Mouse (Mus musculus) olfactory bulb, adult 2 months (tissue): Measurements from ENCODE around the gene Fcgr3. TPM values are rescaled to one million over a fixed set of nuclear protein-coding genes. Genes with fewer than 3 reads are reported as not detected.

ENCODE experiments used
- H3K27ac ChIP-seq: fragments of 200-500 bp; 2 replicates; pipeline ENCODE4 v1.5.1; 2012; ENCODE audit warnings: low read depth, low read length; ENCODE audit not compliant: insufficient read depth
- H3K4me1 ChIP-seq: fragments of 200-500 bp; 2 replicates; pipeline ENCODE4 v1.6.1; 2012; ENCODE audit warnings: low read length; ENCODE audit not compliant: control insufficient read depth, insufficient read depth
- H3K4me3 ChIP-seq: fragments of 200-500 bp; 2 replicates; pipeline ENCODE4 v1.5.1; 2012; ENCODE audit warnings: mild to moderate bottlenecking, low read depth, low read length, moderate library complexity; ENCODE audit not compliant: insufficient read depth
- CTCF ChIP-seq: fragments of 200-500 bp; IDR thresholded peaks from 2 replicates; pipeline ENCODE4 v1.5.1; 2012; ENCODE audit warnings: low read depth, mild to moderate bottlenecking, low read length, moderate library complexity; ENCODE audit not compliant: insufficient read depth
- POLR2A ChIP-seq: fragments of 200-500 bp; IDR thresholded peaks from 2 replicates; pipeline ENCODE4 v1.6.1; 2012; ENCODE audit warnings: mild to moderate bottlenecking, low read depth, low read length, moderate library complexity; ENCODE audit not compliant: insufficient read depth
- WGBS: fragments of 180-500 bp; shearing (Covaris S2); methylation state at CpG from one replicate; pipeline ENCODE4 v1.1.7; 2018; 5-methylcytosine and 5-hydroxymethylcytosine counted together
- polyA plus RNA-seq: library from polyadenylated mRNA; stranded (reverse); fragments of >200 nt; gene quantifications from 2 replicates; pipeline ENCODE4 v1.2.4, GENCODE M21; 2012; ENCODE audit warnings: low replicate concordance; ENCODE audit not compliant: missing spikeins, insufficient read depth, insufficient read length

Fcgr3 gene
- polyA plus RNA-seq, 1 experiment: not detected

GRCm38 (mm10) chr1:171036550-171037324, 28.0 kb downstream of the Fcgr3 start:
- Histone ChIP-seq H3K27ac (no peak overlapping the region), H3K4me1 (peaks cover 12% of the 10 kb centered on the region), H3K4me3 (peak overlapping the region; percentile 33)
- TF ChIP-seq POLR2A (no peak), CTCF (no peak)
- WGBS: 6% methylated on average over 22 of the region's 22 CpGs

- Histone ChIP-seq H3K4me1 (peaks cover 12% of the 10 kb centered on the region), H3K27ac (no peak overlapping the region), H3K4me3 (no peak overlapping the region)
- TF ChIP-seq CTCF (no peak), POLR2A (no peak)
- WGBS: 54% methylated on average over 11 of the region's 11 CpGs
Observed at GRCm38 (mm10) chr1:171035611-171036010, 29.1 kb downstream of the Fcgr3 start.

- H3K4me1 ChIP-seq: peaks cover 10% of the 10 kb centered on the region
- no peak overlapping the region; the same call in 1 of the 2 replicates for H3K4me3 ChIP-seq
- H3K27ac ChIP-seq: no peak overlapping the region
- TF ChIP-seq POLR2A: no peak
- 9% methylated on average over 11 of the region's 11 CpGs for WGBS
Observed at GRCm38 (mm10) chr1:171034201-171034600, 30.5 kb downstream of the Fcgr3 start.

GRCm38 (mm10) chr1:171033756-171034155, 31.0 kb downstream of the Fcgr3 start:
- peaks cover 10% of the 10 kb centered on the region for H3K4me1 ChIP-seq
- no peak for TF ChIP-seq CTCF
- TF ChIP-seq POLR2A: no peak
- peak overlapping the region; percentile 50 for H3K4me3 ChIP-seq
- under 1% methylated on average over 20 of the region's 20 CpGs for WGBS
- no peak overlapping the region for H3K27ac ChIP-seq

GRCm38 (mm10) chr1:171033196-171033595, 31.5 kb downstream of the Fcgr3 start:
- no peak overlapping the region for H3K27ac ChIP-seq
- peak overlapping the region; percentile 50 for H3K4me3 ChIP-seq
- peaks cover 10% of the 10 kb centered on the region for H3K4me1 ChIP-seq
- TF ChIP-seq POLR2A (no peak), CTCF (no peak)
- WGBS: under 1% methylated on average over 16 of the region's 16 CpGs

GRCm38 (mm10) chr1:171032691-171033090, 32.0 kb downstream of the Fcgr3 start:
- 5% methylated on average over 10 of the region's 10 CpGs for WGBS
- no peak for TF ChIP-seq POLR2A
- TF ChIP-seq CTCF: no peak
- Histone ChIP-seq H3K27ac (no peak overlapping the region), H3K4me3 (peak overlapping the region; percentile 50), H3K4me1 (peaks cover 10% of the 10 kb centered on the region)

- H3K4me1 ChIP-seq: peaks cover 10% of the 10 kb centered on the region
- no peak overlapping the region for H3K4me3 ChIP-seq
- 93% methylated on average over 3 of the region's 3 CpGs for WGBS
- H3K27ac ChIP-seq: no peak overlapping the region
- TF ChIP-seq CTCF (no peak), POLR2A (no peak)
Observed at GRCm38 (mm10) chr1:171031752-171032151, 33.0 kb downstream of the Fcgr3 start.

- WGBS: 53% methylated on average over 7 of the region's 7 CpGs
- no peak overlapping the region for H3K27ac ChIP-seq
- no peaks in the 10 kb centered on the region for H3K4me1 ChIP-seq
- no peak overlapping the region for H3K4me3 ChIP-seq
- TF ChIP-seq CTCF (no peak), POLR2A (no peak)
Observed at GRCm38 (mm10) chr1:171019311-171019950, 45.3 kb downstream of the Fcgr3 start.

GRCm38 (mm10) chr1:171018737-171019136, 46.0 kb downstream of the Fcgr3 start, which contains the start of gene Fcgr4:
Gene Fcgr4, plus strand, starts transcription at chr1:171018920.
- Histone ChIP-seq H3K4me1 (no peaks in the 10 kb centered on the region), H3K4me3 (no peak within 1 kb of the TSS), H3K27ac (no peak within 1 kb of the TSS)
- 79% methylated on average over 2 of the region's 2 CpGs for WGBS
- TF ChIP-seq POLR2A (no peak), CTCF (no peak)
